Mouse (Mus musculus) cerebellum, adult 2 months (tissue): ENCODE data around the gene Vmn1r169.
"Not testable (repeated sequence)": the region's sequence is repeated elsewhere in the genome, so short reads cannot be mapped to it uniquely, and the experiment has no call there.

Experiments
- CTCF ChIP-seq: fragments of 200-500 bp; IDR thresholded peaks from 2 replicates; pipeline ENCODE4 v1.5.1; 2011; ENCODE audit warnings: low read depth, mild to moderate bottlenecking, control low read depth, low read length, moderate library complexity, borderline replicate concordance; ENCODE audit not compliant: insufficient read depth
- POLR2A ChIP-seq: fragments of 200-500 bp; IDR thresholded peaks from 2 replicates; pipeline ENCODE4 v1.6.1; 2011; ENCODE audit warnings: low read length, control low read depth, borderline replicate concordance; ENCODE audit not compliant: insufficient read depth

DNA sequence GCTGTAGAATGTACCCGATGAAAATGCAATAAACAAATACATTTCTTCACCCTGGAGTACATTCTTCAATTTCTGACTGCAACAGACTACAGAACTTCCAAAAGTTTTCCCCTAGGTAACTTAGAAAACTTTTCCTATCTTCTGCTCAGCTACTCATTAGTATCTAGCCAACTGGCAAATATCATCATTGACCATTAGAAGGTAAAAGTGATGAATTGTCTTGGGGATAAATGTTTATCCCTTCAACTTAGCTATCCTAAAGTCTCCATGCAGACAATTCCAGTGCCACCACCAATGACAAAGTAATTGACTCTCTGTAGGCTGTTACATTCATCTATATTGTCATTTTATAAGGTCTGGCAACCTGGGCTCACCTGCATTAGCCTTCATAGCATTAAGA, 35.9 kb upstream of the Vmn1r169 start, which contains the start of gene Vmn1r168:
- not testable (repeated sequence) for TF ChIP-seq CTCF, POLR2A
